Mouse (Mus musculus): Measurements from ENCODE around the gene Ppp5c.

GRCm38 (mm10) chr7:17055287-17055946, 27.7 kb upstream of the Ppp5c start:
- TF ChIP-seq CTCF (IDR thresholded peaks at IDR 0.05; ENCODE audit: control insufficient read depth, insufficient read depth, insufficient replicate concordance, low read depth, low read length) (no peak), POLR2A (IDR thresholded peaks at IDR 0.05; ENCODE audit: control insufficient read depth, low read depth, low read length) (no peak)

Measured in testis, adult 2 months (tissue).